Mouse (Mus musculus) heart, postnatal 10 days (tissue): ENCODE results near the gene Pnliprp1. TPM values are rescaled to one million over a fixed set of nuclear protein-coding genes. Genes with fewer than 3 reads are reported as not detected.

Experiments
- DNase-seq, 2 experiments: peaks; one replicate each; pipeline ENCODE4 v3.0.0; 2021
- intact Hi-C: fragments of 180-260 bp; cut with DNase I; formaldehyde crosslinking; loops from one replicate; pipeline ENCODE4 v1.15.1; 2025
- total RNA-seq, 2 experiments: library from RNA; stranded (reverse); gene quantifications; 2 replicates each; pipeline ENCODE4 v1.2.3; 2021

Gene Pnliprp1
- total RNA-seq, 2 experiments from 2014 or later = 0.47 TPM; not detected in 1

- no peak for DNase-seq
Observed at GRCm38 (mm10) chr19:58767329-58767728, 38.6 kb downstream of the Pnliprp1 start.

GRCm38 (mm10) chr19:58776461-58776860 is 47.8 kb downstream of the Pnliprp1 start:
- DNase-seq = no peak
- intact Hi-C loops = no loop called here

More at GRCm38 (mm10) chr19:58767329-58767728, 38.6 kb downstream of the Pnliprp1 start:
- intact Hi-C loops = no loop called here

GRCm38 (mm10) chr19:58781566-58781965 is 52.9 kb downstream of the Pnliprp1 start:
- no peak for DNase-seq
- intact Hi-C loops = no loop called here

- intact Hi-C loops = no loop called here
- peak; percentile 25 to 36 for DNase-seq
Observed at GRCm38 (mm10) chr19:58783938-58784337, 55.3 kb downstream of the Pnliprp1 start.

- no peak for DNase-seq
- intact Hi-C loops = no loop called here
Observed at GRCm38 (mm10) chr19:58789194-58789593, 60.5 kb downstream of the Pnliprp1 start.

Other genes with a start within 250 kb of the Pnliprp1 start
- gene Ccdc172, start 216.9 kb upstream of the Pnliprp1 start, total RNA-seq = not detected
- gene Pnlip, start 76.4 kb upstream of the Pnliprp1 start, total RNA-seq = not detected
- gene Pnliprp2, start 30.8 kb downstream of the Pnliprp1 start, total RNA-seq = not detected
- not detected for gene 1700019N19Rik, start 65.6 kb downstream of the Pnliprp1 start, total RNA-seq
- gene Eno4, start 214.5 kb downstream of the Pnliprp1 start, total RNA-seq = under 1 TPM in 1 of 2 experiments, not detected in 1; 0.12 TPM
- gene Hspa12a, start 214.8 kb downstream of the Pnliprp1 start, total RNA-seq = 10 to 100 TPM; 26.2 to 29.8 TPM